Mouse (Mus musculus): ENCODE data around the gene Dclk3.

Dclk3 gene

GRCm38 (mm10) chr9:111478853-111479490, 40.1 kb downstream of the Dclk3 start:
- no peak for TF ChIP-seq NANOG (IDR thresholded peaks at IDR 0.05; ENCODE audit: borderline replicate concordance, low read length)
- no peak for TF ChIP-seq CTCF (conservative IDR thresholded peaks at IDR 0.05; ENCODE audit: low read length)
- no peak for TF ChIP-seq POU5F1 (IDR thresholded peaks at IDR 0.05; ENCODE audit: borderline replicate concordance, low read length)
- H3K36me3 ChIP-seq (ENCODE audit: insufficient read depth, low read length) = no peaks in the 10 kb centered on the region
- no peaks in the 10 kb centered on the region for H3K9me3 ChIP-seq (ENCODE audit: low read length)
- H3K4me3 ChIP-seq (replicated peaks; ENCODE audit: low read length) = no peak overlapping the region
- H3K27me3 ChIP-seq (ENCODE audit: insufficient read depth, low read length) = no peaks in the 10 kb centered on the region
- H3K4me1 ChIP-seq (replicated peaks; ENCODE audit: low read depth, low read length) = no peaks in the 10 kb centered on the region

GRCm38 (mm10) chr9:111481011-111481410, 42.1 kb downstream of the Dclk3 start:
- TF ChIP-seq CTCF (conservative IDR thresholded peaks at IDR 0.05; ENCODE audit: low read length) (no peak), POU5F1 (IDR thresholded peaks at IDR 0.05; ENCODE audit: borderline replicate concordance, low read length) (no peak), NANOG (IDR thresholded peaks at IDR 0.05; ENCODE audit: borderline replicate concordance, low read length) (no peak)
- no peaks in the 10 kb centered on the region for H3K36me3 ChIP-seq (ENCODE audit: insufficient read depth, low read length)
- H3K27me3 ChIP-seq (ENCODE audit: insufficient read depth, low read length) = no peaks in the 10 kb centered on the region
- no peak overlapping the region for H3K4me3 ChIP-seq (replicated peaks; ENCODE audit: low read length)
- H3K9me3 ChIP-seq (ENCODE audit: low read length) = no peaks in the 10 kb centered on the region
- H3K4me1 ChIP-seq (replicated peaks; ENCODE audit: low read depth, low read length) = peaks cover 5% of the 10 kb centered on the region

- H3K4me1 ChIP-seq (replicated peaks; ENCODE audit: low read depth, low read length) = peaks cover 36% of the 10 kb centered on the region
- no peaks in the 10 kb centered on the region for H3K9me3 ChIP-seq (ENCODE audit: low read length)
- H3K4me3 ChIP-seq (replicated peaks; ENCODE audit: low read length) = no peak overlapping the region
- no peaks in the 10 kb centered on the region for H3K36me3 ChIP-seq (ENCODE audit: insufficient read depth, low read length)
- H3K27me3 ChIP-seq (ENCODE audit: insufficient read depth, low read length) = peaks cover 21% of the 10 kb centered on the region
- TF ChIP-seq CTCF (conservative IDR thresholded peaks at IDR 0.05; ENCODE audit: low read length) (no peak), NANOG (IDR thresholded peaks at IDR 0.05; ENCODE audit: borderline replicate concordance, low read length) (no peak), POU5F1 (IDR thresholded peaks at IDR 0.05; ENCODE audit: borderline replicate concordance, low read length) (no peak)
Observed at GRCm38 (mm10) chr9:111486645-111487477, 48.0 kb downstream of the Dclk3 start.

GRCm38 (mm10) chr9:111490583-111490982, 51.7 kb downstream of the Dclk3 start:
- no peak for TF ChIP-seq CTCF (conservative IDR thresholded peaks at IDR 0.05; ENCODE audit: low read length)
- TF ChIP-seq POU5F1 (IDR thresholded peaks at IDR 0.05; ENCODE audit: borderline replicate concordance, low read length) = no peak
- TF ChIP-seq NANOG (IDR thresholded peaks at IDR 0.05; ENCODE audit: borderline replicate concordance, low read length) = no peak
- Histone ChIP-seq H3K9me3 (ENCODE audit: low read length) (no peaks in the 10 kb centered on the region), H3K4me1 (replicated peaks; ENCODE audit: low read depth, low read length) (peaks cover 35% of the 10 kb centered on the region), H3K36me3 (ENCODE audit: insufficient read depth, low read length) (no peaks in the 10 kb centered on the region), H3K4me3 (replicated peaks; ENCODE audit: low read length) (no peak overlapping the region), H3K27me3 (ENCODE audit: insufficient read depth, low read length) (peaks cover 24% of the 10 kb centered on the region)

- H3K27me3 ChIP-seq (ENCODE audit: insufficient read depth, low read length) = peaks cover 24% of the 10 kb centered on the region
- H3K4me1 ChIP-seq (replicated peaks; ENCODE audit: low read depth, low read length) = peaks cover 28% of the 10 kb centered on the region
Observed at GRCm38 (mm10) chr9:111491280-111491679, 52.4 kb downstream of the Dclk3 start.

GRCm38 (mm10) chr9:111493490-111493889, 54.6 kb downstream of the Dclk3 start:
- H3K4me3 ChIP-seq (replicated peaks; ENCODE audit: low read length) = no peak overlapping the region
- no peak for TF ChIP-seq NANOG (IDR thresholded peaks at IDR 0.05; ENCODE audit: borderline replicate concordance, low read length)
- TF ChIP-seq CTCF (conservative IDR thresholded peaks at IDR 0.05; ENCODE audit: low read length) = no peak
- TF ChIP-seq POU5F1 (IDR thresholded peaks at IDR 0.05; ENCODE audit: borderline replicate concordance, low read length) = no peak
- no peaks in the 10 kb centered on the region for H3K9me3 ChIP-seq (ENCODE audit: low read length)
- peaks cover 20% of the 10 kb centered on the region for H3K27me3 ChIP-seq (ENCODE audit: insufficient read depth, low read length)
- H3K4me1 ChIP-seq (replicated peaks; ENCODE audit: low read depth, low read length) = peaks cover 13% of the 10 kb centered on the region; the same call in 1 of the 2 replicates
- H3K36me3 ChIP-seq (ENCODE audit: insufficient read depth, low read length) = no peaks in the 10 kb centered on the region

More at GRCm38 (mm10) chr9:111491280-111491679, 52.4 kb downstream of the Dclk3 start:
- no peaks in the 10 kb centered on the region for H3K36me3 ChIP-seq (ENCODE audit: insufficient read depth, low read length)
- no peak overlapping the region for H3K4me3 ChIP-seq (replicated peaks; ENCODE audit: low read length)
- H3K9me3 ChIP-seq (ENCODE audit: low read length) = no peaks in the 10 kb centered on the region
- TF ChIP-seq POU5F1 (IDR thresholded peaks at IDR 0.05; ENCODE audit: borderline replicate concordance, low read length) = no peak
- no peak for TF ChIP-seq CTCF (conservative IDR thresholded peaks at IDR 0.05; ENCODE audit: low read length)
- TF ChIP-seq NANOG (IDR thresholded peaks at IDR 0.05; ENCODE audit: borderline replicate concordance, low read length) = no peak

- Histone ChIP-seq H3K4me1 (replicated peaks; ENCODE audit: low read depth, low read length) (peaks cover 11% of the 10 kb centered on the region; the same call in 1 of the 2 replicates), H3K27me3 (ENCODE audit: insufficient read depth, low read length) (peaks cover 14% of the 10 kb centered on the region), H3K9me3 (ENCODE audit: low read length) (no peaks in the 10 kb centered on the region), H3K36me3 (ENCODE audit: insufficient read depth, low read length) (no peaks in the 10 kb centered on the region), H3K4me3 (replicated peaks; ENCODE audit: low read length) (no peak overlapping the region)
- TF ChIP-seq POU5F1 (IDR thresholded peaks at IDR 0.05; ENCODE audit: borderline replicate concordance, low read length) (no peak), CTCF (conservative IDR thresholded peaks at IDR 0.05; ENCODE audit: low read length) (peak; percentile 64)
Observed at GRCm38 (mm10) chr9:111495561-111495960, 56.7 kb downstream of the Dclk3 start.

- Histone ChIP-seq H3K4me1 (replicated peaks; ENCODE audit: low read depth, low read length) (peaks cover 4% of the 10 kb centered on the region; the same call in 1 of the 2 replicates), H3K9me3 (ENCODE audit: low read length) (no peaks in the 10 kb centered on the region), H3K4me3 (replicated peaks; ENCODE audit: low read length) (no peak overlapping the region), H3K27me3 (ENCODE audit: insufficient read depth, low read length) (0 out of 2 replicates have a peak, but pooled peaks cover 6% of the 10 kb centered on the region), H3K36me3 (ENCODE audit: insufficient read depth, low read length) (no peaks in the 10 kb centered on the region)
- TF ChIP-seq CTCF (conservative IDR thresholded peaks at IDR 0.05; ENCODE audit: low read length) (peak; percentile 91), POU5F1 (IDR thresholded peaks at IDR 0.05; ENCODE audit: borderline replicate concordance, low read length) (no peak), NANOG (IDR thresholded peaks at IDR 0.05; ENCODE audit: borderline replicate concordance, low read length) (no peak)
Observed at GRCm38 (mm10) chr9:111497074-111497811, 58.4 kb downstream of the Dclk3 start.

Measured in E14TG2a.4 (cell line).